Mouse (Mus musculus) thymus, adult 2 months (tissue): ENCODE results near the gene Ell. TPM values are rescaled to one million over a fixed set of nuclear protein-coding genes. Genes with fewer than 3 reads are reported as not detected.
A peak's percentile ranks its signal among the peaks of the same experiment; 100 is the strongest.

Experiments
- DNase-seq: peaks from one replicate; pipeline ENCODE4 v3.0.0; 2021
- H3K27ac ChIP-seq: fragments of 200-500 bp; 2 replicates; pipeline ENCODE4 v1.5.1; 2012; ENCODE audit warnings: low read length, control low read depth; ENCODE audit not compliant: control insufficient read depth, insufficient read depth
- H3K27me3 ChIP-seq: fragments of 200-500 bp; 2 replicates; pipeline ENCODE4 v1.6.1; 2012; ENCODE audit warnings: mild to moderate bottlenecking, low read length, moderate library complexity, mixed read lengths; ENCODE audit not compliant: control insufficient read depth, insufficient read depth
- H3K36me3 ChIP-seq: fragments of 200-500 bp; 2 replicates; pipeline ENCODE4 v1.6.1; 2012; ENCODE audit warnings: mild to moderate bottlenecking, low read length, moderate library complexity; ENCODE audit not compliant: control insufficient read depth, insufficient read depth
- H3K4me1 ChIP-seq: fragments of 200-500 bp; replicated peaks from 2 replicates; pipeline ENCODE4 v1.6.1; 2012; ENCODE audit warnings: low read length; ENCODE audit not compliant: control insufficient read depth, insufficient read depth
- H3K4me3 ChIP-seq: fragments of 200-500 bp; 2 replicates; pipeline ENCODE4 v1.5.1; 2012; ENCODE audit warnings: mild to moderate bottlenecking, low read length, control low read depth, moderate library complexity; ENCODE audit not compliant: control insufficient read depth, insufficient read depth
- CTCF ChIP-seq: fragments of 200-500 bp; IDR thresholded peaks from 2 replicates; pipeline ENCODE4 v1.5.1; 2012; ENCODE audit warnings: mild to moderate bottlenecking, control low read depth, low read length, moderate library complexity, borderline replicate concordance; ENCODE audit not compliant: control insufficient read depth, poor library complexity, insufficient read depth; ENCODE audit errors: extremely low read depth
- POLR2A ChIP-seq: fragments of 200-500 bp; IDR thresholded peaks from 2 replicates; pipeline ENCODE4 v1.6.1; 2012; ENCODE audit warnings: mild to moderate bottlenecking, low read length, control low read depth, moderate library complexity; ENCODE audit not compliant: control insufficient read depth, poor library complexity, insufficient read depth; ENCODE audit errors: extremely low read depth
- WGBS: fragments of 180-500 bp; shearing (Covaris S2); methylation state at CpG from one replicate; pipeline ENCODE4 v1.1.7; 2018; 5-methylcytosine and 5-hydroxymethylcytosine counted together
- polyA plus RNA-seq: library from polyadenylated mRNA; depleted of rRNA; stranded (reverse); fragments of >200 nt; gene quantifications from 2 replicates; pipeline ENCODE4 v1.2.3, GENCODE M21; 2012

The Ell gene
- polyA plus RNA-seq, 1 experiment, result 40.2 TPM

- H3K4me1 ChIP-seq, result peaks cover 13% of the 10 kb centered on the region
- 98% methylated on average over 12 of the region's 12 CpGs for WGBS
- DNase-seq, result no peak
- H3K27me3 ChIP-seq, result no peaks in the 10 kb centered on the region
- no peak overlapping the region for H3K27ac ChIP-seq
- no peak overlapping the region for H3K4me3 ChIP-seq
- peaks cover 4% of the 10 kb centered on the region for H3K36me3 ChIP-seq
- TF ChIP-seq CTCF (no peak), POLR2A (no peak)
Measured at GRCm38 (mm10) chr8:70591569-70591968, 52.3 kb downstream of the Ell start.

- H3K4me1 ChIP-seq, result peaks cover 13% of the 10 kb centered on the region
- DNase-seq, result no peak
- no peaks in the 10 kb centered on the region for H3K27me3 ChIP-seq
- H3K27ac ChIP-seq, result no peak overlapping the region
- H3K36me3 ChIP-seq, result peaks cover 5% of the 10 kb centered on the region
- no peak for TF ChIP-seq POLR2A
- TF ChIP-seq CTCF, result no peak
- 92% methylated on average over 8 of the region's 8 CpGs for WGBS
- H3K4me3 ChIP-seq, result no peak overlapping the region
Measured at GRCm38 (mm10) chr8:70593173-70593572, 53.9 kb downstream of the Ell start.

- peak; percentile 88 for DNase-seq
- Histone ChIP-seq H3K4me1 (peaks cover 13% of the 10 kb centered on the region), H3K27ac (peak within 1 kb of the TSS; percentile 22; the same call in 1 of the 2 replicates), H3K27me3 (no peaks in the 10 kb centered on the region), H3K4me3 (peak within 1 kb of the TSS; percentile 65), H3K36me3 (peaks cover 12% of the 10 kb centered on the region)
- TF ChIP-seq CTCF (0 out of 2 replicates have a peak, but pooled peaks have one; percentile 28), POLR2A (peak; percentile 33; the same call in 1 of the 2 replicates)
- under 1% methylated on average over 40 of the region's 40 CpGs for WGBS
Measured at GRCm38 (mm10) chr8:70593961-70594609, 54.8 kb downstream of the Ell start, which contains the start of gene Isyna1. Gene Isyna1, plus strand, starts transcription at chr8:70594373.

GRCm38 (mm10) chr8:70594621-70595564, 55.6 kb downstream of the Ell start:
- H3K27me3 ChIP-seq, result no peaks in the 10 kb centered on the region
- WGBS, result 25% methylated on average over 82 of the region's 82 CpGs
- no peak for TF ChIP-seq CTCF
- TF ChIP-seq POLR2A, result no peak; the same call in 1 of the 2 replicates
- H3K27ac ChIP-seq, result no peak overlapping the region
- peaks cover 13% of the 10 kb centered on the region for H3K4me1 ChIP-seq
- peak overlapping the region; percentile 65 for H3K4me3 ChIP-seq
- DNase-seq, result peak; percentile 34
- H3K36me3 ChIP-seq, result peaks cover 12% of the 10 kb centered on the region

- TF ChIP-seq POLR2A (no peak), CTCF (no peak)
- peaks cover 19% of the 10 kb centered on the region for H3K4me1 ChIP-seq
- no peak for DNase-seq
- no peak overlapping the region for H3K27ac ChIP-seq
- H3K4me3 ChIP-seq, result no peak overlapping the region
- no peaks in the 10 kb centered on the region for H3K27me3 ChIP-seq
- H3K36me3 ChIP-seq, result peaks cover 12% of the 10 kb centered on the region; the same call in 1 of the 2 replicates
- 98% methylated on average over 12 of the region's 12 CpGs for WGBS
Measured at GRCm38 (mm10) chr8:70595811-70596210, 56.6 kb downstream of the Ell start.

- peaks cover 12% of the 10 kb centered on the region; the same call in 1 of the 2 replicates for H3K36me3 ChIP-seq
- no peak overlapping the region for H3K27ac ChIP-seq
- no peak overlapping the region for H3K4me3 ChIP-seq
- DNase-seq, result no peak
- TF ChIP-seq POLR2A (no peak), CTCF (no peak)
- 93% methylated on average over 18 of the region's 18 CpGs for WGBS
- no peaks in the 10 kb centered on the region for H3K27me3 ChIP-seq
- peaks cover 21% of the 10 kb centered on the region for H3K4me1 ChIP-seq
Measured at GRCm38 (mm10) chr8:70596216-70596615, 57.0 kb downstream of the Ell start.
